Mouse (Mus musculus): ENCODE data around the gene Zbtb7b. TPM values are rescaled to one million over a fixed set of nuclear protein-coding genes. Genes with fewer than 3 reads are reported as not detected.
A peak's percentile ranks its signal among the peaks of the same experiment; 100 is the strongest.

Zbtb7b gene
- polyA plus RNA-seq, 1 experiment from 2014 or later: 0.41 TPM

DNA sequence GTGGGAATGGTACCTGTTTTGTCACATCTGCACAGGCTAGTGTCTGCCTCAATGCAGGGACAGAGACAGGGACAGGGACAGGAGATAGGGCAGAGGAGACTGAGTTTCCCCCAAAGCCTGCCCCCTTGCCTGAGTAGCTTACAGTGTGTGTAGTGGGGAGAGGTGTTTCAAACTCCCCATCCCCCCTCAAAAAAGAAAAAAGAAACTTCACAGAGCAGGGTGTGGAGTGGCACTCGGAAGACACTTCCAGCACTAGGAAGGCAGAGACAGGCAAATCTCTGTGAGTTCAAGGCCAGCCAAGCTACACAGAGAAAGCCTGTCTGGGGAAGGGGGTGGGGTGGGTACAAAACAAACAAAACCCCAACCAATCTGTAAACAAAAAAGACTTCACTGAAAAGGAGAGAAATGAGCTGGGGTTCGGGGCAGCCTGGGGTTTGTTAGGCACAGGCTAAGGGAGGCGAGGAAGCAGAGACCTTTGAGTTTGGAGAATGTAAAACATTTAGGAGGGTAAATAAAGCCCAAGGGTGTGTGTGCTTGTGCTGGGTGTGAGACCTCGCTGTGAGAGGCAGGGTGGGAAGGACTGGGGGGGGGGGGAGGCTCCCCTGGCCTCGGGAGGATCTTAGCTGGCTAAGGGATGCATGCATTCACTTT is 20.9 kb downstream of the Zbtb7b start:
- Histone ChIP-seq H3K27ac (no peak overlapping the region), H3K9ac (no peak overlapping the region), H3K4me2 (no peak overlapping the region), H3K36me3 (ENCODE audit: poor library complexity, severe bottlenecking) (no peaks in the 10 kb centered on the region), H3K27me3 (no peaks in the 10 kb centered on the region), H3K4me1 (peaks cover 6% of the 10 kb centered on the region), H3K9me3 (replicated peaks) (no peaks in the 10 kb centered on the region), H3K4me3 (no peak overlapping the region)
- 50% methylated on average over 5 of the region's 5 CpGs for WGBS
- ATAC-seq: no peak

DNA sequence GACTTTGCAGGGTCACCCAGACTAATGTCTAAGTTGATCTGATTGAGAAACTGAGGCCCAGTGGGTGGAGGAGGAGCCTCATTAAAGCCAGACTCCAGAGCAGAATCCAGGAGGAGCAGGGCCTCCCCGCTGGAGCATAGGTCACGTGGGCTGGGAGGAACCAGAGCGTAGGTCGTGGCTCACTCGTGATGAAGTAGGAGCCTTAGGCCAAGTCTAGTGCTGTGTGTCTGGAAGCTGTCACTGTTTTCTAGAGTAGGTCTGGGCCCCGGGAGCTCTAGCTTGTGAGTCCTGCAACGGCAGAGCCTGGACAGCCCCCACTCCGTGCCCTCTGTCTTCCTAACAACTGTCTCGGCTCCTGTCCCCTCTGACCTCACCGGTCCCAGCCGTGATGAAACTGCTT is 27.2 kb downstream of the Zbtb7b start:
- 82% methylated on average over 11 of the region's 11 CpGs for WGBS
- Histone ChIP-seq H3K4me1 (no peaks in the 10 kb centered on the region), H3K27ac (no peak overlapping the region), H3K4me3 (no peak overlapping the region), H3K27me3 (0 out of 2 replicates have a peak, but pooled peaks cover 5% of the 10 kb centered on the region), H3K4me2 (no peak overlapping the region), H3K36me3 (ENCODE audit: poor library complexity, severe bottlenecking) (no peaks in the 10 kb centered on the region), H3K9ac (no peak overlapping the region), H3K9me3 (replicated peaks) (no peaks in the 10 kb centered on the region)
- ATAC-seq: no peak

DNA sequence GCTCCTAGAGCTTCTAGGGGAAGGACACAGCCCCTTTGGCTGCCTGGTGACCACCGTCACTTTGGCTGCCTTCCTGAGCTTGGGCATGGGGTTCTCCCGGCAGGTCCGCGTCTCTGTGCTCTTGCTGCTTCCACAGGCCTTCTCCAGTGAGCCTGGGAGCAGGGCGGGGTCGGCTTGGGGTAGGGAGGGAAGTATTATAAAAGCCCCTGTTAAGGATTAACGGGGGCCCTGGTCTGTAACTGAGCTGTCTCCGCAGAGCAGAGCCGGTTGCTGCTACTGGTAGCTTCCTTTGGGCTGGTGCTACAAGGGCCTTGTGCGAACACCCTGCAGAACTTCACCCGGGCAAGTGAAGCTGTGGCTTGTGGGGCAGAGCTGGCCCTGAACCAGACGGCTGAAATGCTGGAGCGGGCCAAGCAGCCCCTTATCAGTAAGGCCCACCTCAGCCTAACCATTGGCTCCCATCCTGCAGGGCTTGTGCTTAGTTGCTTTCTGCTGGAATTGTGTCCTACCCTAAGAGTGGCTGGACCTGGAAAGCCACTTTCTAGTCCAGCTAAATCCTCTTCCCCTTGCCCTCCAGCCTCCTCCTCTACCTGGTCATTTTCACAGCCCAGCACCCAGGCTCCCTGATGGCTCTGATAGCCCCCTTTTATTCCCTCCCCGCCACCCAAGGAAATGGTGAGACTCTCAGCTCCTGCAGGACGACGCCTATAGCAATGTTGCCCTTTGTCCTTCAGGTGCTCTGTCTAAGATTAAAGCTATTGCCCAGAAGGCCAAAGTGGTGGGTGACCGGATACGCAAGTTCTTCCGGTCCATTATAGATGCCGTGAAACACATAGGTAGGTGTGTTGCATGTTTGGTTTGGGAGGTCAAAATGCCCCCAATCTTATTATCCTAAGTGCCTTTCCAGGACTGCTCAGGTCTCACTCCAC is 28.8 kb downstream of the Zbtb7b start:
- 75% methylated on average over 20 of the region's 20 CpGs for WGBS
- Histone ChIP-seq H3K4me3 (no peak overlapping the region), H3K4me2 (no peak overlapping the region), H3K9ac (no peak overlapping the region), H3K4me1 (no peaks in the 10 kb centered on the region), H3K27ac (no peak overlapping the region), H3K9me3 (replicated peaks) (no peaks in the 10 kb centered on the region), H3K27me3 (0 out of 2 replicates have a peak, but pooled peaks cover 5% of the 10 kb centered on the region), H3K36me3 (ENCODE audit: poor library complexity, severe bottlenecking) (no peaks in the 10 kb centered on the region)
- no peak for ATAC-seq

DNA sequence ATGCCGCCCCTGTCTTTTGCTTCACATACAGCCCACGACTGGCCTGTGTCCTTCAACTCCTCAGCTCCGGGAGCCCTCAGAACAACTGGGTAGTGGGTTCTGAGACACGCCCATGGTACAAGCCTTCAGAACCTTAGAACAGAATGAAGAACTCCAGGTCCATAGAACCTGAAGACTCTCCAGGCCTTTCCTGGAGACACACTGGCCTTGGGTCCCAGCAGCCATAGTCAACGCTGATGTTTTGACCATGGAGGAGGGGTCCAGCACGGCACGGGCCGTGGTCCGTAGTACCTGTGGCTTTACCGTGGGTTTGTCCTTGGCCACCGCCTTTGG is 29.5 kb downstream of the Zbtb7b start, which contains the start of gene Dcst1:
TSS of gene Dcst1 (minus strand) at position 101 of the 333 bp plus-strand sequence.
- no peak within 1 kb of the TSS for H3K4me3 ChIP-seq
- no peaks in the 10 kb centered on the region for H3K4me1 ChIP-seq
- no peaks in the 10 kb centered on the region for H3K36me3 ChIP-seq (ENCODE audit: poor library complexity, severe bottlenecking)
- no peaks in the 10 kb centered on the region for H3K9me3 ChIP-seq (replicated peaks)
- H3K4me2 ChIP-seq: no peak within 1 kb of the TSS
- no peak for ATAC-seq
- 0 out of 2 replicates have a peak within 1 kb of the TSS, but pooled peaks have one; percentile 34 for H3K9ac ChIP-seq
- H3K27me3 ChIP-seq: 0 out of 2 replicates have a peak, but pooled peaks cover 5% of the 10 kb centered on the region
- WGBS: 80% methylated on average over 11 of the region's 11 CpGs
- H3K27ac ChIP-seq: no peak within 1 kb of the TSS

- Histone ChIP-seq H3K27me3 (0 out of 2 replicates have a peak, but pooled peaks cover 5% of the 10 kb centered on the region), H3K9me3 (replicated peaks) (no peaks in the 10 kb centered on the region), H3K27ac (no peak overlapping the region), H3K4me2 (no peak overlapping the region), H3K4me3 (no peak overlapping the region), H3K9ac (0 out of 2 replicates have a peak overlapping the region, but pooled peaks have one; percentile 34), H3K36me3 (ENCODE audit: poor library complexity, severe bottlenecking) (no peaks in the 10 kb centered on the region), H3K4me1 (no peaks in the 10 kb centered on the region)
- WGBS: 57% methylated on average over 8 of the region's 8 CpGs
- ATAC-seq: no peak
Measured at GRCm38 (mm10) chr3:89364631-89365030, 29.9 kb downstream of the Zbtb7b start.

GRCm38 (mm10) chr3:89361675-89362074 is 32.9 kb downstream of the Zbtb7b start, which contains the start of gene Dcst2:
Dcst2 (plus strand) TSS chr3:89361975.
- 83% methylated on average over 7 of the region's 7 CpGs for WGBS

DNA sequence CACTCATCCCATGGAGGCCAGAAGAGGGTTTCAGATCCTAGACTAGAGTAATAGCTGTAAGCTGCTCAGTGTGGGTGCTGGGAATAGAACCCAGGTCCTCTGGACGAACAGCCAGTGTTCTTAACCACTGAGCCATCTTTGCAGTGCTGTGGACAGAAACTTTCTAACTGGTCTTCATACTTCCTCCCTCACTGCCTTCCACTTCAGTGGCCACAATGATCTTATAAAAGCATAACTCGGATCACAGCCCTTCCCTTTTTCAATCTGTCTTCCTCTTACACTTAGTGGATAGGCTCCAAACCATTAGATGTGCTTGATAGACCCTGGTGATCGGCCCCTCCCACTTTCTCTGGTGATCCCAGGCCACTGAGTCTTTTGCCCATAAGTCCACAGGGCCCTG is 34.3 kb downstream of the Zbtb7b start:
- no peaks in the 10 kb centered on the region for H3K4me1 ChIP-seq
- H3K9ac ChIP-seq: no peak overlapping the region
- no peak overlapping the region for H3K4me3 ChIP-seq
- no peak overlapping the region for H3K4me2 ChIP-seq
- WGBS: 76% methylated on average over 3 of the region's 3 CpGs
- 0 out of 2 replicates have a peak, but pooled peaks cover 11% of the 10 kb centered on the region for H3K27me3 ChIP-seq
- ATAC-seq: no peak
- H3K36me3 ChIP-seq (ENCODE audit: poor library complexity, severe bottlenecking): no peaks in the 10 kb centered on the region
- no peaks in the 10 kb centered on the region for H3K9me3 ChIP-seq (replicated peaks)
- H3K27ac ChIP-seq: no peak overlapping the region

More at GRCm38 (mm10) chr3:89361675-89362074, 32.9 kb downstream of the Zbtb7b start, which contains the start of gene Dcst2:
- H3K4me3 ChIP-seq: no peak within 1 kb of the TSS
- no peak within 1 kb of the TSS for H3K9ac ChIP-seq
- H3K4me1 ChIP-seq: no peaks in the 10 kb centered on the region
- no peaks in the 10 kb centered on the region for H3K36me3 ChIP-seq (ENCODE audit: poor library complexity, severe bottlenecking)
- no peak for ATAC-seq
- H3K27ac ChIP-seq: no peak within 1 kb of the TSS
- no peaks in the 10 kb centered on the region for H3K9me3 ChIP-seq (replicated peaks)
- 0 out of 2 replicates have a peak, but pooled peaks cover 5% of the 10 kb centered on the region for H3K27me3 ChIP-seq
- no peak within 1 kb of the TSS for H3K4me2 ChIP-seq

DNA sequence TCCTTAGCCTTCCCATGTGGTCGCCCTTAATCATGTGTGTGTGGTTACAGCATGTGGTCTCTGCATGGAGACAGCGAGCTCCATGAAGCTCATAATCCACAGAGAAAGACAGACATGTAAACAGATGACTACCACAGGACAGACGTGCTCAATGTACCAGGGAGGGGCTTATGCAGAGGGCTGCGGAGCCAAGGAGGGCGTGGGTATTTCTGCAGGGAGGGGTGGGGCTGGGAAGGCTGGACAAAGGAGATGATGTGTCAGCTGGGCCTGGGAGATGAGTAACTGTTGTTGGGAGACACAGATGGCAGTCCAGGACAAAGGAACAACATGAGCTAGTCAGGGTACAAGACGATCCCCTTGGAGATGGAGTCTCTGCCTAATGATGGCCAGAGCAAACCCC is 34.9 kb downstream of the Zbtb7b start:
- no peaks in the 10 kb centered on the region for H3K36me3 ChIP-seq (ENCODE audit: poor library complexity, severe bottlenecking)
- 0 out of 2 replicates have a peak, but pooled peaks cover 2% of the 10 kb centered on the region for H3K4me1 ChIP-seq
- ATAC-seq: no peak
- no peak overlapping the region for H3K4me3 ChIP-seq
- H3K9ac ChIP-seq: no peak overlapping the region
- H3K27me3 ChIP-seq: 0 out of 2 replicates have a peak, but pooled peaks cover 9% of the 10 kb centered on the region
- H3K9me3 ChIP-seq (replicated peaks): no peaks in the 10 kb centered on the region
- H3K27ac ChIP-seq: no peak overlapping the region
- 80% methylated on average over 6 of the region's 6 CpGs for WGBS
- no peak overlapping the region for H3K4me2 ChIP-seq

- Histone ChIP-seq H3K9ac (0 out of 2 replicates have a peak overlapping the region, but pooled peaks have one; percentile 31), H3K27ac (no peak overlapping the region), H3K27me3 (peaks cover 22% of the 10 kb centered on the region; the same call in 1 of the 2 replicates), H3K36me3 (ENCODE audit: poor library complexity, severe bottlenecking) (no peaks in the 10 kb centered on the region), H3K4me2 (no peak overlapping the region), H3K4me3 (no peak overlapping the region), H3K9me3 (replicated peaks) (no peaks in the 10 kb centered on the region), H3K4me1 (0 out of 2 replicates have a peak, but pooled peaks cover 2% of the 10 kb centered on the region)
- ATAC-seq: no peak
- 75% methylated on average over 9 of the region's 9 CpGs for WGBS
Measured at GRCm38 (mm10) chr3:89356029-89356428, 38.5 kb downstream of the Zbtb7b start.

GRCm38 (mm10) chr3:89355512-89355902 is 39.1 kb downstream of the Zbtb7b start:
- H3K4me1 ChIP-seq: peaks cover 6% of the 10 kb centered on the region; the same call in 1 of the 2 replicates
- no peak overlapping the region for H3K27ac ChIP-seq
- ATAC-seq: no peak
- no peak overlapping the region; the same call in 1 of the 2 replicates for H3K9ac ChIP-seq
- H3K4me3 ChIP-seq: no peak overlapping the region
- WGBS: 85% methylated on average over 6 of the region's 6 CpGs
- no peak overlapping the region for H3K4me2 ChIP-seq
- no peaks in the 10 kb centered on the region for H3K9me3 ChIP-seq (replicated peaks)
- H3K27me3 ChIP-seq: peaks cover 26% of the 10 kb centered on the region; the same call in 1 of the 2 replicates
- H3K36me3 ChIP-seq (ENCODE audit: poor library complexity, severe bottlenecking): no peaks in the 10 kb centered on the region

DNA sequence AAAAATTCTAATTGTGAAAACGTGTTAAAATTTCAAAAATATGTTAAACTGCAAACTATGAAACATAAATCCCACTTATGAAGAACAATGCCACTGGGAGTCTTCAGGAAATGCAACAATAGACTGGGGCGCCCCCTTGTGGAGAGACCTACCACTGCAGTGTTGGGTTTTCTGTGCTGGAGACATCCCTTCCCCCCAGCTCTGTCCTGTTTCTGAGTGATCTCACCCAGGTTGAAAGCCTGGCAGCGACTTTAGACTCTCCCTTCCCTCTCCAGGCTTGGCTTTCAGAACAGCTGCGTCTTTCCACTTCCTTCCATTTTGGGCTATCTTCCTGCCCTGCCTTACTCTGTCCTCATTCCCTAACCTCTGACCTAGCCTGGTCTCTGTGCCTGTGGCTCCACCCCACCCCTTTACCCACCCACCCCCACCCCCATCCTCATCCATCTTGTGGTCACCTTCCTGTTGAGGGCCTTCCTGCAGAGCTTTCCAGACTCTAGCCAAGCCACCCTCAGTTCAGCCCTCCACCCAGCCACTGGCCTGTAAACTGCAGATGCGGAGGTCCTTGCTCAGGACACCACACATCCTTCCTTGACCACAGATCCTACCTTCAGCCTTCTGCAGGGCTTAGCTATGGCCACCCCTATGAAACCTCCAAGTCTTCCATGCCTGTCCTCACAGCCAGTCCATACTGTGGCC is 39.6 kb downstream of the Zbtb7b start:
- WGBS: 22% methylated on average over 5 of the region's 5 CpGs
- H3K4me1 ChIP-seq: peaks cover 11% of the 10 kb centered on the region; the same call in 1 of the 2 replicates
- H3K36me3 ChIP-seq (ENCODE audit: poor library complexity, severe bottlenecking): no peaks in the 10 kb centered on the region
- no peaks in the 10 kb centered on the region for H3K9me3 ChIP-seq (replicated peaks)
- ATAC-seq: peak; percentile 28; the same call in 1 of the 2 replicates
- no peak overlapping the region; the same call in 1 of the 2 replicates for H3K9ac ChIP-seq
- H3K27ac ChIP-seq: no peak overlapping the region
- no peak overlapping the region for H3K4me3 ChIP-seq
- H3K4me2 ChIP-seq: no peak overlapping the region
- peaks cover 27% of the 10 kb centered on the region; the same call in 1 of the 2 replicates for H3K27me3 ChIP-seq

Data from forebrain, embryonic 13.5 days (tissue).